Mouse (Mus musculus): Measurements from ENCODE around the gene Ankrd35. TPM values are rescaled to one million over a fixed set of nuclear protein-coding genes. Genes with fewer than 3 reads are reported as not detected.
A peak's percentile ranks its signal among the peaks of the same experiment; 100 is the strongest.
"Not testable (repeated sequence)": the region's sequence is repeated elsewhere in the genome, so short reads cannot be mapped to it uniquely, and the experiment has no call there.

The Ankrd35 gene
- total RNA-seq, 2 experiments from 2014 or later: 4.6 to 7.6 TPM

DNA sequence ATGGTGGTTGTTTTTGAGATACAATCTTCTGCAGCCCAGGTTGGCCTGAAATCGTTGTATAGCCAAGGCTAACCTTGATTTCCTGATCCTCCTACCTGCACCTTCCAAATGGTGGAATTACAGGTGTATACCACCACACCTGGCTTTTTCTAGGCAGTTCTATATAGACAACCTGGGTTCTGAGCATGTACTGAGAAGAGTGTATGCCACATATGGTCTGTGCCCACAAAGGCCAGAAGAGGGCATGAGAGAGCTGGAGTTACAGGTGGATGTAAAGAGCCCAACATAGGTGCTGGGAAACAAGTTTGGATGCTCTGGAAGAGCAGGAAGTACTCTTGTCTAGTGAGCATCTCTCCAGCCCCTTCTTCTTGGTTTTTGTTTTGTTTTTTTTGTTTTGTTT lies 2.6 kb upstream of the Ankrd35 start:
- intact Hi-C loops (cut with DNase I): no loop called here
- DNase-seq (ENCODE audit: low spot score in 2 of 2): no peak

DNA sequence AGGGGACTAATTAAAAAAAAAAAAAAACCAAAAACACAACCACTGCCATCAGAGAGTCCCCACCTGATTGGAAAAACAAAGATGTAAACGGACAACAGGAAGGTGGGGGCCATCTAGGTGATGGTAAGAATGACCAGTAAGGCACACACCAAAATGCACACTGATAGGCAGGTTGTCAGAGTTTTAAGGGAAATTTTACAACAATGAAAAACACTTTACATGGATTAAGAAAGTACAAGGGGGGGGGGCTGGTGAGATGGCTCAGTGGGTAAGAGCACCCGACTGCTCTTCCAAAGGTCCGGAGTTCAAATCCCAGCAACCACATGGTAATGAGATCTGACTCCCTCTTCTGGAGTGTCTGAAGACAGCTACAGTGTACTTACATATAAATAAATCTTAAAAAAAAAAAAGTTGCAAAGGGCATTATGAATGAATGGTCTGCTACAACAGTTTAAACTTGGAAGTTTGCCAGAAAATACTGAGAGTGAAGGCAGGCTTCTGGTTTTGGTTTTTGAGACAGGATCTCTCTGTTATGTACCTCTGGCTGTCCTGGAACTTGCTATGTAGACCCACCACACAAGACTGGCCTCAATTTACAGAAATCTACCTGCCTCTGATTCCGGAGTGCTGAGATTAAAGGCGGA lies 1.4 kb upstream of the Ankrd35 start:
- DNase-seq (ENCODE audit: low spot score in 2 of 2): no peak
- intact Hi-C loops (cut with DNase I): no loop called here

DNA sequence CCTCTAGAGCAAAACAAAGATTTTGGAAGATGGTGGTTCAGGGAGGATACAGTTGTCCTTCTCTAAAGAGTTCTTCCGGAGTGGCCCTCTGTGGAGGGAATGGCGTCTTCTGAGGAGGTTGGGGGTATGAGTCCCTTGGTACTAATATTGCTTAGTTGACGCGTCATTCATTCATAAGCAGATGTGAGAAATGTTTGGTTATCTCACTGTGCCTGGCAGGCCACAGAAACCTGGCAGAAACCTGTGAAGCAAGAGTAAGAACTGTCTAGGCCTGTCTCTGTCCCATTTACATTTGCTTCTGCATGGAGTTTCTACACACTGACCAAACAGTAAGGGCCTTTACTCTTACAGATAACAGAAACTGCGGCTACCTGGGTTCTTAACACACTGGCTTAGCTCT lies 1.6 kb downstream of the Ankrd35 start:
- intact Hi-C loops (cut with DNase I): no loop called here
- DNase-seq (ENCODE audit: low spot score in 2 of 2): no peak

- intact Hi-C loops (cut with DNase I): no loop called here
- no peak for DNase-seq (ENCODE audit: low spot score in 2 of 2)
Observed at GRCm38 (mm10) chr3:96673514-96673913, 3.6 kb downstream of the Ankrd35 start.

DNA sequence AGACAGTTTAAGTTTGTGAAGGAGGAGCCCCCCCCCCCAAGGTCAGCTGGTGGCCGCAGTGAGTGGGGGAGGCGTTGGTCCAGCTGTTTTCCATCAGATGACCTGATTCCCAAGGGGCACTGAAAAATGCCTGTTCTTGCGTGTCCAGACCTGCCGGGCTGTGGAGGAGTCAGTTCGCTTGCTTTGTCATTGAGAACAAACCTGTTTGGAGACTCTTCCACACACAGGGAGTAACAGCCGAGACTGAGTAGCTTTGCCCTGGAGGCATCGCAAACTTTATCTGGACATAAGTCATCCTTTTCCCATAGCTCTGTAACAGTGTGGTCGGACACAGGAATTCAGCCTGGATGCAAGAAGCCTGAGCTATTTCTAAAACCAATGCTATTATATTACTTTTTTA lies 4.5 kb downstream of the Ankrd35 start:
- no peak for DNase-seq (ENCODE audit: low spot score in 2 of 2)
- intact Hi-C loops (cut with DNase I): no loop called here

DNA sequence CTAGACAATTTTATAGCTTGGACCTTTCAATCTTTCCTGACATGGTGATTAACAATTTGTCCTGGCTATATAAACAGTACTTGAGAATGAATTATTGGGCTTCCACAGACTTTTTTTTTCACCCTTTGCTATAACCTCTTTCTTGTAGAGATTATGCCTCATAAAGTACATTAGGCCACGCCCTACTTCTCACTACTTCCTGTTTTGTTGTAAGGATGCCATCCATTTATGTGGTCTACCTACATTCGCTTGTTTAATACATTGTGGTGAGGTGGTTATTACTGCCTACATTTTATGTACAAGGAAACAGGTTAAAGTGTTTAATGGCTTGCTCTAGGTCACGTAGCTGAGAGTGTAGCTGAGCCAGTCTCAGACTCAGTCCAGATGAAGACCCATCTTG lies 5.2 kb downstream of the Ankrd35 start:
- intact Hi-C loops (cut with DNase I): no loop called here
- no peak for DNase-seq (ENCODE audit: low spot score in 2 of 2)

DNA sequence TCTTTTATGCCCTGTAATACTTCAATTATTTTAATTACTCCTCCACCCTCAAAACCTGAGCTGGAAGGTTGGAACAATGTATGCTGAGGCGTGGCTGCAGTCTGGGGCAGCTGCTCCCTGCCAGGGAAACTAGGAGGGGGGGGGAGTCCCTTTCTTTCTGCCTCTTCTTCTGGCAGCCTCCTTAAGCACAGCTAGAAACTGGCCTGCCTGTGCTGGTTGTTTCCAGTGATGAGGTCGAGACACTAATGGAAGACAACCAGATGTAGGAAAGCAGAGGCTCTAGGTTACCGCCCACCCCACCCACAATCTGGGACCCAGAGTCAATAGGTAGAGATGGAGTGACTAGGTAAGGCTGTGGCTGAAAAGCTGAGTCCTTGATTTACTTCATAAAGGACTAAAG lies 5.8 kb downstream of the Ankrd35 start:
- intact Hi-C loops (cut with DNase I): no loop called here
- DNase-seq (ENCODE audit: low spot score in 2 of 2): no peak

DNA sequence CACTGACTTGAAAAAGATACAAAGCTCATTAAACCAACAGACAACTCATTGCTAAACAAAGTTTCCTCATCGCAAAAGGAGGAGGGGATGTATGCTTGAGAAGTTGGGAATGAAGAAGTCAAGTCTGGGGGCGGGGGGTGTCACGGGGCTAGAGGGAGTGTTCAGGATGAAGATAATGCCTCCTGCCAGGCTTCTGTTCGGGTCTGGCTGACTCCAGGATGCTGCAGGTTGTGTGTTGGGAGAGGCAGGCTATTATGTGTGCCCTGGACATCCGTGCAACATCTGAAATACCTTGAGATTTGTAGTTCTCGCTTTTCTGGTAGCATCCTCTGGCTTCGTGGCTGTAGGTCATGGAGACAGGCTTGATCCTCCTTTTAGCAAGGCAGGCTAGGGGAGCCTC lies 8.5 kb downstream of the Ankrd35 start:
- no peak for DNase-seq (ENCODE audit: low spot score in 2 of 2)
- intact Hi-C loops (cut with DNase I): no loop called here

DNA sequence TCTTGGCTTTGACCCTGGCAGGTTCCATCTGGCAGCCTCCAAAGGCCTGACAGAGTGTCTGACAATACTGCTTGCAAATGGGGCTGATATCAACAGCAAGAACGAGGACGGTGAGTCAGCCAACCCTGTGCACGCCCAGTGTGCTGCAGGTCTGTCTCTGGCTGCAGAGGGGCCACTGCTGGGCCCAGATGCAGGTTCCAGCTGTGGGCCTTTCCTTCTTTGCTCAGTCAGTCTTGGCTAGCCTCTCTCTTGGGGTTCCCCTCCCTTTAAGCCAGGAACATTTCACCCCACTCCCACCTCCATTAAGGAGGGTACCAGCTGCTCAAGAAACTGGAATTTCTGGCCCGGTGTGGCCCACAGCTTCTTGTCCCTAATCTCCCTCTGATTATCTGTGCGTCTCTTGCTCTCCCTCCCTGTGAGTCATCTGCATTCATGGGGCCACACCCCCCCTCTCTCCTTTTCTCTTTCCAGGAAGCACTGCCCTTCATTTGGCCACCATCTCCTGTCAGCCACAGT lies 9.3 kb downstream of the Ankrd35 start:
- no peak for DNase-seq (ENCODE audit: low spot score in 2 of 2)
- intact Hi-C loops (cut with DNase I): no loop called here

- no peak for DNase-seq (ENCODE audit: low spot score in 2 of 2)
- intact Hi-C loops (cut with DNase I): no loop called here
Observed at GRCm38 (mm10) chr3:96680269-96680956, 10.5 kb downstream of the Ankrd35 start.

DNA sequence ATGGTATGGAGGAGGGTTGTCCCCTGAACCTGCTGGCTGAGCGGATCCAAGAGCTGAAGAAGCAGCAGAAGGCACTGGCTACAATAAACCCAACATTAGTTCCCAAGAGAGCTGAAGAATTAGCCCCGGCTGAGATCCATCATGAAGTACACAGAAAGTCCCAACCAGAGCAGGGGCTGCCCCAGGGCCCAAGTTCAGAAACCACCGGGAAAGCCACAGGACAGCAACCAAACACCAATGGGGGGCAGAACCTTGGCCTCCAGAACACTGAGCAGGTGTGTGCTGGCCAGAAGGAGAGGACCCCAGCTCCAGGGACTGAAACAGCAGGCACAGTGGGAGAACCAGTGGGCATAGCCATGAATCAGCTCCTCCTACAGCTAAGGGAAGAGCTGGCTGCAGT lies 13.6 kb downstream of the Ankrd35 start:
- no peak for DNase-seq (ENCODE audit: low spot score in 2 of 2)
- intact Hi-C loops (cut with DNase I): no loop called here

DNA sequence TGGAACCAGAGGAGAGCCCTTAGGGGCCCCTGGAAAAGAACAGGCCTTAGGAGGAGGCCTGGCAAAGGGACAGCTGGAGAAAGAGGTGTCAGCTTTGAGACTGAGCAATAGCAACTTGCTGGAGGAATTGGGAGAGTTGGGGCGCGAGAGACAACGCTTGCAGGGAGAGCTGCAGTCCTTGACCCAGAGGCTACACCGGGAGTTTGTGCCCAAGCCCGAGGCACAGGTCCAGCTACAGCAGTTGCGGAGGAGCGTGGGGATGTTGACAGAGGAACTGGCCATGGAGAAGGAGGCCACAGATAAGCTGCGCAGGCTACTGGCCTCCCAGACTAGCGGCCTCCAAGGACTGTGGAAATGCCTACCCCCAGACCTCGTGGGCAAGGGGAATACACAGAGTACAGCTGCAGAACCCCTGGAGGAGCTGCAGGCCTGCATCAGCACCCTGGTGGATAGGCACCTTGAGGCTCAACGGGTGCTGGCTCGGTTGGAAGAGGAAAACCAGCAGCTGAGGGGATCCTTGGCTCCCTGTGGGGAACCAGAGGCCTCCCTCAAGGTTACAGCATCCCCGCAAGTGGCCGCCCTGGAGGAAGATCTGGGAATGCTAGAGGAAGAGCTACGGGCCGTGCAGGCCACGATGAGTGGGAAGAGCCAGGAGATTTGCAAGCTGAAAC lies 14.4 kb downstream of the Ankrd35 start:
- no peak for DNase-seq (ENCODE audit: low spot score in 2 of 2)

DNA sequence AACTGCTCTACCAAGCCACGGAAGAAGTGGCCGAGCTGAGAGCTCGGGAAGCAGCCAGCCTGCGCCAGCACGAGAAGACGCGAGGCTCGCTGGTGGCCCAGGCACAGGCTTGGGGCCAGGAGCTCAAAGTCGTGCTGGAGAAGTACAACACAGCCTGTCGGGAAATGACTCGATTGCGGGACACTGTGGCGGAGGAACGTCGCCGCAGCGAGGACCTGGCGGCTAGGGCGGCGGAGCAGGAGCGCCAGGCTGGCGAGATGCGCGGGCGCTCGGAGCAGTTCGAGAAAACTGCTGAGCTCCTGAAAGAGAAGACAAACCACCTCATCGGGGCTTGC lies 14.9 kb downstream of the Ankrd35 start:
- DNase-seq (ENCODE audit: low spot score in 2 of 2): no peak
- intact Hi-C loops (cut with DNase I): no loop called here

More for the DNA sequence above, 14.4 kb downstream of the Ankrd35 start:
- intact Hi-C loops (cut with DNase I): no loop called here

DNA sequence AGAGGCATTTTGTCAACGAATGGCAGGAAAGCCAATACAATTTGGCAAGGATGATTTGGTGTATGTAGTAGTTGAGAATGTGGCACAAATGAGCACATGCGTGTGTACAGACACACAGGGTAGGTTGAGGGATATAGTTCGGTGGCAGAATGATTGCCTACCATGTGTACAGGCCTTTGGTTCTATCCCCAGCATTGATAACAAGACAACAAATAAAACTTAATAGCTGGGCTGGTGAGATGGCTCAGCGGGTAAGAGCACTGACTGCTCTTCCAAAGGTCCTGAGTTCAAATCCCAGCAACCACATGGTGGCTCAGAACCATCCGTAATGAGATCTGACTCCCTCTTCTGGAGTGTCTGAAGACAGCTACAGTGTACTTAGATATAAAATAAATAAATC lies 16.1 kb downstream of the Ankrd35 start:
- intact Hi-C loops (cut with DNase I); DNase-seq (ENCODE audit: low spot score in 2 of 2): not testable (repeated sequence)

- no peak for DNase-seq (ENCODE audit: low spot score in 2 of 2)
- intact Hi-C loops (cut with DNase I): no loop called here
Observed at GRCm38 (mm10) chr3:96688854-96689253, 18.9 kb downstream of the Ankrd35 start.

DNA sequence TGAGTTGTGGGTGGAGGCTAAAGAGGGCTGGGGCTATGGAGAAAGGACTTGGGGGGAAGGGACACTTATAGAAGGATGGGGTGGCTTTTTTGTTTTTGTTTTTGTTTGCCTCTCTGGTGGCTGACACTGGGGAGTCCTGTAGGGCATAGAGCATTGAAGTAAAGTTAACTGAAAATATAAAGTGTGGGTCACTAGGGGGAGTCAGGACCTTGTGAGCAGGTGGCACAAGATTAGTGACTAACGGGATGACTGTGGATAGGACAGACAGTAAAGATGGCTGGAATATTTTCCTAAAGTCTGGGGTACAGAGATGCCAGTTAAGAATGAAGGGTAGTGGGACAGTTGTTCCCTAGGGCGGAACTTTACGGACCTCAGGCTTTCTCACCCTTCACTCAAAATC lies 20.4 kb downstream of the Ankrd35 start:
- intact Hi-C loops (cut with DNase I): no loop called here
- DNase-seq (ENCODE audit: low spot score in 2 of 2): no peak

- intact Hi-C loops (cut with DNase I): no loop called here
Observed at GRCm38 (mm10) chr3:96692506-96692905, 22.6 kb downstream of the Ankrd35 start.

GRCm38 (mm10) chr3:96693579-96693978 lies 23.6 kb downstream of the Ankrd35 start:
- intact Hi-C loops (cut with DNase I): no loop called here
- no peak for DNase-seq (ENCODE audit: low spot score in 2 of 2)

More at GRCm38 (mm10) chr3:96692506-96692905, 22.6 kb downstream of the Ankrd35 start:
- DNase-seq (ENCODE audit: low spot score in 2 of 2): no peak

GRCm38 (mm10) chr3:96696198-96696765 lies 26.4 kb downstream of the Ankrd35 start, which contains the start of gene Pias3:
Gene Pias3, plus strand, starts transcription at chr3:96696384.
- intact Hi-C loops (cut with DNase I): no loop called here

More at GRCm38 (mm10) chr3:96696198-96696765, 26.4 kb downstream of the Ankrd35 start, which contains the start of gene Pias3:
- peak in 1 of 2 experiments; percentile 58 for DNase-seq (ENCODE audit: low spot score in 2 of 2)
